Mouse (Mus musculus): Measurements from ENCODE around the gene Dlgap1. TPM values are rescaled to one million over a fixed set of nuclear protein-coding genes. Genes with fewer than 3 reads are reported as not detected.

The Dlgap1 gene
- polyA plus RNA-seq, 1 experiment from 2014 or later = not detected

GRCm38 (mm10) chr17:70602051-70602450 lies 633.2 kb downstream of the Dlgap1 start:
- H3K79me2 ChIP-seq (ENCODE audit: inconsistent target) = no peaks in the 10 kb centered on the region
- 91% methylated on average over 7 of the region's 7 CpGs for WGBS (ENCODE audit: missing documents)
- H3K36me3 ChIP-seq (ENCODE audit: inconsistent target) = no peaks in the 10 kb centered on the region
- H3K4me3 ChIP-seq (ENCODE audit: inconsistent target) = no peak overlapping the region
- no peak overlapping the region for H3K27ac ChIP-seq

- Histone ChIP-seq H3K79me2 (ENCODE audit: inconsistent target) (no peaks in the 10 kb centered on the region), H3K36me3 (ENCODE audit: inconsistent target) (no peaks in the 10 kb centered on the region), H3K27ac (no peak overlapping the region), H3K4me3 (ENCODE audit: inconsistent target) (no peak overlapping the region)
- WGBS (ENCODE audit: missing documents) = 83% methylated on average over 5 of the region's 5 CpGs
These were observed 636.8 kb downstream of the Dlgap1 start for GRCm38 (mm10) chr17:70605659-70606058.

- no peaks in the 10 kb centered on the region for H3K36me3 ChIP-seq (ENCODE audit: inconsistent target)
- 85% methylated on average over 6 of the region's 6 CpGs for WGBS (ENCODE audit: missing documents)
- no peak overlapping the region for H3K27ac ChIP-seq
- H3K4me3 ChIP-seq (ENCODE audit: inconsistent target) = no peak overlapping the region
- H3K79me2 ChIP-seq (ENCODE audit: inconsistent target) = no peaks in the 10 kb centered on the region
These were observed 643.3 kb downstream of the Dlgap1 start for GRCm38 (mm10) chr17:70612171-70612570.

GRCm38 (mm10) chr17:70613897-70614296 lies 645.0 kb downstream of the Dlgap1 start:
- no peak overlapping the region for H3K4me3 ChIP-seq (ENCODE audit: inconsistent target)
- H3K79me2 ChIP-seq (ENCODE audit: inconsistent target) = no peaks in the 10 kb centered on the region
- no peaks in the 10 kb centered on the region for H3K36me3 ChIP-seq (ENCODE audit: inconsistent target)
- WGBS (ENCODE audit: missing documents) = 84% methylated on average over 7 of the region's 7 CpGs
- no peak overlapping the region for H3K27ac ChIP-seq

- H3K27ac ChIP-seq = no peak overlapping the region
- H3K4me3 ChIP-seq (ENCODE audit: inconsistent target) = no peak overlapping the region
- WGBS (ENCODE audit: missing documents) = 91% methylated on average over 5 of the region's 5 CpGs
- H3K79me2 ChIP-seq (ENCODE audit: inconsistent target) = no peaks in the 10 kb centered on the region
- no peaks in the 10 kb centered on the region for H3K36me3 ChIP-seq (ENCODE audit: inconsistent target)
These were observed 645.7 kb downstream of the Dlgap1 start for GRCm38 (mm10) chr17:70614407-70615060.

GRCm38 (mm10) chr17:70622493-70622892 lies 653.6 kb downstream of the Dlgap1 start:
- Histone ChIP-seq H3K4me3 (ENCODE audit: inconsistent target) (no peak overlapping the region), H3K36me3 (ENCODE audit: inconsistent target) (no peaks in the 10 kb centered on the region), H3K79me2 (ENCODE audit: inconsistent target) (no peaks in the 10 kb centered on the region), H3K27ac (no peak overlapping the region)
- WGBS (ENCODE audit: missing documents) = 90% methylated on average over 8 of the region's 8 CpGs

- Histone ChIP-seq H3K27ac (no peak overlapping the region), H3K79me2 (ENCODE audit: inconsistent target) (no peaks in the 10 kb centered on the region), H3K36me3 (ENCODE audit: inconsistent target) (no peaks in the 10 kb centered on the region), H3K4me3 (ENCODE audit: inconsistent target) (no peak overlapping the region)
- WGBS (ENCODE audit: missing documents) = 89% methylated on average over 9 of the region's 9 CpGs
These were observed 657.5 kb downstream of the Dlgap1 start for GRCm38 (mm10) chr17:70626396-70626795.

GRCm38 (mm10) chr17:70626925-70627324 lies 658.1 kb downstream of the Dlgap1 start:
- Histone ChIP-seq H3K79me2 (ENCODE audit: inconsistent target) (no peaks in the 10 kb centered on the region), H3K36me3 (ENCODE audit: inconsistent target) (no peaks in the 10 kb centered on the region), H3K4me3 (ENCODE audit: inconsistent target) (no peak overlapping the region), H3K27ac (no peak overlapping the region)
- 86% methylated on average over 6 of the region's 6 CpGs for WGBS (ENCODE audit: missing documents)

- H3K27ac ChIP-seq = no peak overlapping the region
- H3K36me3 ChIP-seq (ENCODE audit: inconsistent target) = no peaks in the 10 kb centered on the region
- H3K79me2 ChIP-seq (ENCODE audit: inconsistent target) = no peaks in the 10 kb centered on the region
- 72% methylated on average over 6 of the region's 6 CpGs for WGBS (ENCODE audit: missing documents)
- H3K4me3 ChIP-seq (ENCODE audit: inconsistent target) = no peak overlapping the region
These were observed 660.9 kb downstream of the Dlgap1 start for GRCm38 (mm10) chr17:70629653-70630378.

- Histone ChIP-seq H3K36me3 (ENCODE audit: inconsistent target) (no peaks in the 10 kb centered on the region), H3K4me3 (ENCODE audit: inconsistent target) (no peak overlapping the region)
- WGBS (ENCODE audit: missing documents) = 29% methylated on average over 9 of the region's 9 CpGs
These were observed 664.5 kb downstream of the Dlgap1 start for GRCm38 (mm10) chr17:70633181-70633944.

GRCm38 (mm10) chr17:70643211-70643610 lies 674.3 kb downstream of the Dlgap1 start:
- Histone ChIP-seq H3K27ac (no peak overlapping the region), H3K4me3 (ENCODE audit: inconsistent target) (no peak overlapping the region), H3K36me3 (ENCODE audit: inconsistent target) (no peaks in the 10 kb centered on the region), H3K79me2 (ENCODE audit: inconsistent target) (no peaks in the 10 kb centered on the region)
- WGBS (ENCODE audit: missing documents) = 83% methylated on average over 1 of the region's 1 CpGs

More at GRCm38 (mm10) chr17:70633181-70633944, 664.5 kb downstream of the Dlgap1 start:
- H3K27ac ChIP-seq = no peak overlapping the region
- no peaks in the 10 kb centered on the region for H3K79me2 ChIP-seq (ENCODE audit: inconsistent target)

- WGBS (ENCODE audit: missing documents) = 71% methylated on average over 4 of the region's 4 CpGs
These were observed 677.8 kb downstream of the Dlgap1 start for GRCm38 (mm10) chr17:70646641-70647040.

GRCm38 (mm10) chr17:70661382-70661781 lies 692.5 kb downstream of the Dlgap1 start:
- 82% methylated on average over 3 of the region's 3 CpGs for WGBS (ENCODE audit: missing documents)
- H3K79me2 ChIP-seq (ENCODE audit: inconsistent target) = no peaks in the 10 kb centered on the region

More at GRCm38 (mm10) chr17:70646641-70647040, 677.8 kb downstream of the Dlgap1 start:
- Histone ChIP-seq H3K4me3 (ENCODE audit: inconsistent target) (no peak overlapping the region), H3K36me3 (ENCODE audit: inconsistent target) (no peaks in the 10 kb centered on the region), H3K27ac (no peak overlapping the region), H3K79me2 (ENCODE audit: inconsistent target) (no peaks in the 10 kb centered on the region)

GRCm38 (mm10) chr17:70663992-70664391 lies 695.1 kb downstream of the Dlgap1 start:
- Histone ChIP-seq H3K27ac (no peak overlapping the region), H3K4me3 (ENCODE audit: inconsistent target) (no peak overlapping the region), H3K36me3 (ENCODE audit: inconsistent target) (no peaks in the 10 kb centered on the region), H3K79me2 (ENCODE audit: inconsistent target) (no peaks in the 10 kb centered on the region)
- WGBS (ENCODE audit: missing documents) = 81% methylated on average over 6 of the region's 6 CpGs

More at GRCm38 (mm10) chr17:70661382-70661781, 692.5 kb downstream of the Dlgap1 start:
- Histone ChIP-seq H3K27ac (no peak overlapping the region), H3K36me3 (ENCODE audit: inconsistent target) (no peaks in the 10 kb centered on the region), H3K4me3 (ENCODE audit: inconsistent target) (no peak overlapping the region)

Measured in macrophage (primary cell).